Mouse (Mus musculus): ENCODE results near the gene Arl15.

Gene Arl15

DNA sequence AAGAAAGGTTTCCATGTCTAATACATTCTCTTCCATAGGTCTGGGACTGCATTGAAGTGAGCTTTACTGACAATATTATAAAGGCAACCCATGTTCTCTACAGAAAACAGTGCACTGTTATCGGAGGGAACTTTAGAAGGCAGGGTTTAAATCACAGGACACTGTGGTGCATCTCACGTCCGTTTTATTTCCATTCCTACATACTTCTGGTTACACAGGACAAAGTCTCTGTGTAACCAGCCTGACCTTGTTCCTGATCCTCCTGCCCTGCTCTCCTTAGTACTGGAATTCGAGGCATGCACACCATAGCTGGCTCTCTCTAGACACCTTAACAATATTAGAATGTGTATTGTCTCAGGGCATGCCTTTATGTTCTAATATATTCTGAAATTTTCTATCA lies 368.4 kb downstream of the Arl15 start:
- DNase-seq: no peak

DNA sequence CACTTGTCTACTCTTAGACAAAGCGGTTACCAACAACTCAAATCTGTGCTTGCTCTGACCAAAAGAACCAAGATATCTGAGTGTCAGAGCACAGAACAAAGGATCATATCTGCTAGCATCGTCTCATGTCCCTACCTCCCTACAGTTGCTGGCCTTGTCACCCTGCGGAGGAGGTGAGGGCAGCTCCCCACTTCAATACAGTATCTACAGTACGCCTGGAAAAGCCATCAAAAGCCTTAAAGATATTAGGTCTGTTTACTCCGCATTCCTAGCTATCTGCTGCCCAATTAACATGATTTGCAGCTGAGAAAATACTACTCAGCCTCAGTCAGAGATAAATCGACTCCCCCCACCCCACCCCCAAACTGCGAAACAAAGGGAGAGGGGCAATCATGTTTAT lies 371.3 kb downstream of the Arl15 start:
- DNase-seq: no peak

DNA sequence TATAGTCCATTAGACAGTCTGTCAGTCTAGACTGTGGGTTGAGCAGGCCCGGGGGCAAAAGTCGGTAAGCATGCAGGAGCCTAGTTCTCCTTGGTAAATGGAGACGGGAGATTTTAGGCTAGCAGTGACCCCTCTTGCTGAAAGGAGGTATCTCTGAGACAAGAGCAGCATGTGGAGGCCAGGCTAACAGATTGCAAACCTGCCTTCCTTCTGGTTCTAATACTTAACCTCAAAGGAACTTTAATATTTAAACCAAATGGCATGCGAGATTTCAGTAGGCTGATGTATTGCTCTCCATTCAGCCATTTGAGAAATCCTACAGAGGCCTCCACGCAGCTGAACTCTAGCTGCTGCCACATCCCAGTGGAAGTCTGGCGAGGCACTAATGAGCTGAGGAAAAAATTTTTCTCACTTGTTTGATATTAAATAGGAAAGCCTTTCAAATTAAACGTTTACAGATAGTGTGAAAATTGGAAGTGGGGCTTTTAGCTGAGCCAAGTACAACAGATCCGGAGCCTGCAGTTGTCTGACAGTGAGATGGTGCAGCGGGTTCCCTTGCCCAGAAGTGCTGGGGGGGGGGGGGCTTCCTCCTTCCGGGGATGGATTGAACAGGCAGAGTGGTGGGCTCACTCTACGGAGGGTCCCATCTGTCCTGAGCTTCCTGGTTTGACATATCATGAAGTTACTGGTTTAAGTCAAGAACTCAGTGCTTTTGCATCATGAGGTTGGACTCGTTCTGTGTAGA lies 372.3 kb downstream of the Arl15 start:
- peak in 1 of 2 experiments; percentile 51 for DNase-seq

DNA sequence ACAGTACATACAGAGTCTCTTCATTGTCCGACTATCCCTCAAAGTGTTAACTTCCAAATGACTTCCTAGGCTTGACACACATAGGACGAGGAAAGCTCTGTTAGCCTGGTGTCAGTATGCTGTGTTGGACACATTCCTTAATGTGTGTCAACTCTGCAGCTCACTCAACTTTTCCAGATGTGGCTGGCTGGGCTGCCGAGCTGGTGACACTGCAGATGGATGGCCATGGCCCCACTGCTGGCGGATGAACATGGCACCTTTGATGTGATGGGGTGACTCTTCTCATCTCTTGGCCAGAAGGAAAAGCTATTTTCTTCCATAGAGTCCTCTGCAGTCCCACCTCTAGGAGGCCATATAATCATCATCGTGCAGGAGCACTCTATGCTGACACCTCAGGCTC lies 375.8 kb downstream of the Arl15 start:
- peak in 1 of 2 experiments; percentile 38 for DNase-seq

DNA sequence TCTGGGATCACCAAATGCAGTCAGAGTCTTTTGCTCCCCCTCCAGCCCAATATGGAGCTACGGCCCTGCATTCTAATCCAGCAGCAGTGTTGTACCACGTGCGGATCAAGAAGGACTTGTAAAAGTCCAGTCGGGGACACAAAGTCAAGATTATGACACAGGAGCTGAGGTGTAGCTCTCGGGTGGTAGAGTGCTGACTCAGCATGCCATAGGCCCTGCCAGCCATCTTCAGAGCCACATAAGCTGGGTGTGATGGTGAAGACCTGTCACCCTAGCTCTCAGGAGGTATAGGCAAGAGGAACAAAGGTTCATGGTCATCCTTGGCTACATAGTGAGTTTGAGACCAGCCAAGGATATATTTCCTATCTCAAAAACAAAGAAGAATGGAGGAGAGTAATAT lies 377.2 kb downstream of the Arl15 start:
- no peak for DNase-seq

DNA sequence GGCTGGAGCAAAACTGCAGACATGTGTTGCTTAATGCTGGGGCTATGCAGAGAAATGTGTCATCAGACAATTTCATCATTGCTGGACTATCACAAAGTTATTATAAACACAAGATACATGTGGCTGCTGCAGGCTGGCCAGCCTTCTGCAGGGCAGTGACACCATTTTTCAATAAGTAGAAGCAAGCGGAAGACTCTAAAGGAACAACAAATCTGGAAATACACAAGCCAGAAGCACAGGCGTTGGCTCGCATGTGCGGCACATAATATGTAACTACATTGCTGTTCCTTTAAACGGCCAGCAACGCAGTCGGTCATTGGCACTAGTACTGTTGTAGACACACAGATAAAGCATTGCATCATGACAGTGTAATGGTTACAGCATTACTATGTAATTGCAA lies 393.8 kb downstream of the Arl15 start:
- no peak for DNase-seq

DNA sequence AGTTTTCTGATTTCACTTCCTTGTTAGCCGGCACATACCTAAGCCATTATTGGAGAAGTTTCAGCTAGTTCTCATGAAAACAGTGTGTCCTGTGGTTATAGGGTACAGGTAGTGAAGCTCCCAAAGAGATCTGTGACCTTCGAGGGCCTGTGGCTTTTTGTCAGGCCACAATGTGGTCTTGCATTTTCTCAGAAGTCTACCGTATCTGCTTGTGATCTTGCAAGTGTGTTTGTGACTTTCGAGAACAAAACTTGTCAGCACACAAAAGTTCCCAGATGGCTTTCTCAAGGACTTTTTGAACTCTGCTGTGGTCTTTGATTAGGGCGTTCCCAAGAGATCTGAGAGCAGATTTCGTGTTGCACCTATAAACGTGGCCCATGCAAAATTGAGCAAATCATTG lies 394.5 kb downstream of the Arl15 start:
- DNase-seq: no peak

DNA sequence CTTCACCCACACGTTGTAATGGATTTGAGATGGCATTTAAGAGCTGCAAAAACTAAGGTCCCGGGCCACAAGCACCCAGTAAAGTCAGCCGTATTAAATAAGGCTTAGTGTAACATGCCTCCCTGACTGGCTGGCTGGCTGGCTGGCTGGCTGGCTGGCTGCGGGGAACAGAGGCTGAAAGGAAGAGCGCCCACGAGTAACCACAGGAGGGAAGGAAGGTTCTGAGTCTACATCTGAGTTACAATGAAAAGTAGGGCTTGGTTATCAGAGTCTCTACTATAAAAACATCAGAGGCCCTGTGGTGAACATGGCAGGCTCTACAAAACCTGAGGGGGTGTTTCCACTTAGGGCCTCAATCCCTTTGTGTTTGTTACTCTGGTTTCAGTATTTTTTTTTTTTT lies 395.1 kb downstream of the Arl15 start:
- no peak for DNase-seq

DNA sequence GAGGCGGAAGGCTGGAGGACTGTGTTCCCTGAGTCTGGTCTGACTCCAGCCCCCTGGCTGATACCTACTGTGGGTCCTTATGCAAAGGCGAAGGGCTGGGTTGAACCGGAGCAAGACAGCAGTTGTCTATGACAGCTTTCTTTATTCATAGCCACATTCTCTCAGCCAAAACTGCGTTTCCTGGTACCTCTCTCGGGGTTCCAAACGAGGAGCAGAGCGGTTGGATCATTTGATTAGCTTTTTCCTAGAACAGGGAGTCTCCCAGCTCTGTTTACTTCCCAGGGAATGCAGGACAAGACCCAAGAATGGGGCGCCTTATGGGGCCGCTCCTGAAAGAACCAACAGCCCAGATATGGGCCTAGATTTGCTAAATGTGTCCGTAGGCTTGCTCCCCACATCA lies 396.6 kb downstream of the Arl15 start:
- no peak for DNase-seq

DNA sequence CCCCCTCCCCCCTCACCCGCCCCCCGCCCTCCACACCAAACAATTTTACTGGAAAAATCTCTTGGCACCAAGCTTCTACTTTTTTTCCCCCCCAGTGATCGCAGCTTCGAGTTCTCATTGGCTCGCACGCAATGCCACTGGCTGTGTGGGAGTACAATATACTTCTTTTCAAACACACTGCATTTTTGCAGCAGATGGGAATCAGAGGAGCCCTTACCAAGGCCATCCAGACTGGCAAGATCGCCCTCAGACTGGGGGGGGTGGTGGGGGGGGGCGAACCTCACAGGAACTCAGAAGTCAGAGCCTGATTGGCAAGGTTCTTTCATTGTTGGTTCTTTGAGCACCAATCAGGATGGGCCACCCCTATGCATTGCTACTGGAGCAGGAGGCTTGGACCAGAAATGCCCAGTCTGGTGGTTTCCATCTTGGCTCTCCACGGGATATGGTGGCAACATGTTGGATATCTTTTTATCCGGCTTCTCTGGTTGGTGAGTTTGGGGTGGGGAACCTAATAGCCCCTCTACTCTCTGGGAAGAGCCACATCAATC lies 404.0 kb downstream of the Arl15 start:
- no peak for DNase-seq

DNA sequence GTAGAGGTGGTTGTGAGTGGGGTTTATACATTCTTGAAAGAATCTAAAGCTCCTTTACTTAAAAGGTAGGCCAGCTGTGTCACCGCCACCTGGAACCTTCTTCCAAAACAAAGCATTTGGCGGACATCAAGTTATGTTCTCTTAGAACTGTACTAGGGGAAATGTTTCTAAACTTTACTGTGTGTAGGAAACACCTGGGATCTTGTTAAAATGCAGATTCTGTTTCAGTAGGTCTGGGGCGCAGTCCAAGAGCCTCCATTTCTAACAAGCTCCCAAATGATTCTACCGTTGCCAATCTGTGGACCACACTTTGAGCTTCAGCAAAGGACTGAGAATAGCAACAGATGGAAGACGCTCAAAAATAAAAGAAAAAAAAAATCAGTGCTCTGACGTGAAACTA lies 405.4 kb downstream of the Arl15 start:
- no peak for DNase-seq

DNA sequence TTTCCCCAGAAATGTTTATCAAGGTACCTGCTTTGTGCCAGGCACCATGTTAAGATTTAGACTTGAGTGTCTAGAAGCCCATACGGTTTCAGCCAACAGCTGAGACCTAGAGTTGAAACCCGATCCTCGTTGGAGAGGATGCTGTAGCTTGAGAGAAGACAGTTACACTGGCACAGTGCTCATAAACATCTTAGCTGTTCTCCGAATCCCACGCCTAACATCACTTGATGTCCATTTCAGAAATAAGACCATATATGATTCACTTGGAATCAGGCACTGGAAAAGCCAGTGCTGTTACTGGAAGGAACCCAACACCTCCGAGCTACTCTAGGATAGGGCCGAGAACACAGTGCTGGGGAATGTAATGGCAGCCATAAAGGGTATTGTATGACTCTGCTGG lies 406.2 kb downstream of the Arl15 start:
- DNase-seq: no peak

DNA sequence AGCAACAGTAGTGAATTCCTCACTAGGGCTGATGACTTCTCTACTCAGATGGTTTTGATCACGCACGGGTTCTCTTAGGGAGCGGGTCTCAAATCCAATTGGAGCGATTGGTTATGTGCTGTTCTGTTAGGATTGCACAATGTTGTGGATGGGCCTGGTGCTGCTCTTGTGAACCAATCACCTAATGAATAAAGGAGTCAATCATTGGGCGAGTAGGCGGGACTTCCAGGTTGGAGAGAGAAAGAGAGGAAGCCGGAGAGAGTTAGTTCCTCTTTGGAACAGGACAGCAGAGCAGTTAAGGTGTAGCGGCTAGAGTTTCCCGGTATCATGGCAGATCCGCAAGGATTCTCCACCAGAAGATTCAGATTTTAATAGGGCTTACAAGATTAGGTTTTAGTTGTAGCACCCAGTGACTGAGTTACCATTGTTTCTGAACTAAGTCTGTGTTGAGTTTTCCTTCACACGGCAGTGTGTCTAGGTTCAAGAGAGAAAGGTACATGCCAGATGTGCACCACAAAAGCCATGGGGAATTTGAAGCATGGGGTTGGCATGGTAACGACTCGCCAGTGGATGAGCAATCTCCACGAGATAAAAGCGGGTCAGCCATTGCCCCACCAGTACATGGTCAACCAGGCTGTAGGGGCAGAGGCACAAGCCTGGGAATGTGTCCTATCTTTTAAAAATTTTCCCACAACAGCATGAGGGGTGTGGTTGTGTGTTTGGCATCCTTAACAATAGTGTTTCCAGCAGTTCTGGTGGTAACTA lies 408.7 kb downstream of the Arl15 start:
- DNase-seq: no peak
